Mouse (Mus musculus) CD8-positive naive resting alpha-beta T cell, adult 57 days (primary cell): ENCODE results near the gene Gm20708. TPM values are rescaled to one million over a fixed set of nuclear protein-coding genes. Genes with fewer than 3 reads are reported as not detected.

Experiments used
- total RNA-seq: library from RNA; stranded (reverse); gene quantifications from one replicate; pipeline ENCODE4 v1.2.4, GENCODE M21; 2023

The Gm20708 gene
- 7.7 TPM for total RNA-seq

GRCm38 (mm10) chr11:117809407-117810311, at the start of gene Gm20708, which contains the start of gene Syngr2:
Gene Gm20708 (plus strand): TSS chr11:117809668.
Gene Syngr2 (plus strand): TSS chr11:117809668.

GRCm38 (mm10) chr11:117781993-117782704, 27.3 kb upstream of the Gm20708 start, which contains the start of the genes Tmc8 and Tmc6:
Gene Tmc8 (plus strand): TSS chr11:117782076.
Gene Tmc6 (minus strand): TSS chr11:117782198.

DNA sequence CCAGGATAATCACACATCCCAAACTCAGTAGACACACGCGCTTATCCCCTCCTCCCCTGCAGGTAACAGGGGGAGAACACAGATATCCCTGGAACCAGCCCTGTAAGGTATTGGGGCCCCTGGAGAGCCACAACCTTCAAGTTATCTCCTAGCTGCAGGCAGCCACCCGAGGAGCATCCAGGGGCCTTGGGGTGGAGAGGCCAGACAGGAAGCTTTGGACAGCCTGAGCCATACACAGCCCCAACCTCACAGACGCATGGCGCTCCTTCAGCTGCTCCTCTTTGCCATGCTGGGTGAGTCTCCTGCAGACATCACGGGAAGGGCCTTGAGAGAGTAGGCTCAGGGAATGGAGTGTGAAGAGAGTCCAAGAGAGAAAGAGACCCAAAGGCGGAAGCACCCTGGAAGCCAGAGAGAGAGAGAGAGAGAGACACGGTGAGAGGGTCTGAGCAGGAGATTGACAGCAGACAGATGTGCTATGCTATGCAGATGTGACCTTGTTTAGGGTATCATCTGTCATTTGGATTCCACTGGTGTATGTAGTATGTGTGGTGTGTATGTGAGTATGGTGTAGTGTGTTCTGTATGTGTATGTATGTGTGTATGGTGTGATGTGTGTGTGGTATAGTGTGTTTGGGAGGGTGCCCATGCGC, 11.8 kb upstream of the Gm20708 start, which contains the start of gene 6030468B19Rik:
TSS of gene 6030468B19Rik (plus strand) at position 150 of the 649 bp plus-strand sequence.

GRCm38 (mm10) chr11:117825333-117826101, 16.0 kb downstream of the Gm20708 start, which contains the start of the genes Afmid and Tk1:
Gene Afmid (plus strand): TSS chr11:117825924.
Gene Tk1 (minus strand): TSS chr11:117826092.

DNA sequence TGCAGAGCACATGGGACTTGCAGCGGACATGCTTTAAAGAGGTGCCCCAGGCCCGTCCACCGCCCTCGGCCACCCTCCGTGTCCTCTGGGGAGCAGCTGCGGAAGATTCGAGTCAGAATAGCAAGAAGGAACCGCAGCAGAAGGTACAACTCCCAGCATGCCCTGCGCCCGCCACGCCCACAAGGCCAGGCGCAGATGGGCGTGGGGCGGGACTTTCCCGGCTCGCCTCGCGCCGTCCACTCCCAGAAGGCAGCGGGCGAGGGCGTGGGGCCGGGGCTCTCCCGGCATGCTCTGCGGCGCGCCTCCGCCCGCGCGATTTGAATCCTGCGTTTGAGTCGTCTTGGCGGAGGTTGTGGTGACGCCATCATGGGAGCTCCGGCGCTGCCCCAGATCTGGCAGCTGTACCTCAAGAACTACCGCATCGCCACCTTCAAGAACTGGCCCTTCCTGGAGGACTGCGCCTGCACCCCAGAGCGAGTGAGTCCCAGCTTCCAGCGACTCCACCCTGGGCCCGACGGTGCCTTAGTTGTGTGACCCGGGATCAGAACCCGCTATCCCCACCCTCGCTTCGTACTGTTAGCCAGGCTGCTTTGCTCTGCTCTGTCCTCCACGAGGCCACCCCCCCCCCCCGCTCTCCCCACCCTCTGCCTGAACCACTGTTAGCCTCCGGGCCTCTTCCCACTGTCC, 39.7 kb downstream of the Gm20708 start, which contains the start of gene Birc5:
TSS of gene Birc5 (plus strand) at position 267 of the 687 bp plus-strand sequence.

GRCm38 (mm10) chr11:117860601-117861000, 51.1 kb downstream of the Gm20708 start, which contains the start of gene Tmem235:
Gene Tmem235 (plus strand): TSS chr11:117860752.

GRCm38 (mm10) chr11:117872861-117873608, 63.6 kb downstream of the Gm20708 start, which contains the start of gene Tha1:
Gene Tha1 (minus strand): TSS chr11:117873481.

Other genes starting within 250 kb of the Gm20708 start
- 104 TPM for gene Tnrc6c, start 155.4 kb upstream of the Gm20708 start, total RNA-seq
- 90.9 TPM for gene Tmc8, start 27.6 kb upstream of the Gm20708 start, total RNA-seq
- gene Tmc6, start 27.5 kb upstream of the Gm20708 start, total RNA-seq = 267 TPM
- not detected for gene 6030468B19Rik, start 12.0 kb upstream of the Gm20708 start, total RNA-seq
- 53.5 TPM for gene Syngr2, start within 50 bp of the Gm20708 start, total RNA-seq
- 13.2 TPM for gene Afmid, start 16.3 kb downstream of the Gm20708 start, total RNA-seq
- gene Tk1, start 16.4 kb downstream of the Gm20708 start, total RNA-seq = 1.4 TPM
- gene Birc5, start 39.6 kb downstream of the Gm20708 start, total RNA-seq = 1.6 TPM
- not detected for gene Tmem235, start 51.1 kb downstream of the Gm20708 start, total RNA-seq
- gene Tha1, start 63.8 kb downstream of the Gm20708 start, total RNA-seq = 13.3 TPM
- 94.0 TPM for gene Socs3, start 160.4 kb downstream of the Gm20708 start, total RNA-seq
- 49.5 TPM for gene Pgs1, start 176.6 kb downstream of the Gm20708 start, total RNA-seq